Mouse (Mus musculus) cerebellum, postnatal 25 days (tissue): ENCODE measurements around the gene Spns2.

ENCODE experiments used
- DNase-seq, 2 experiments: peaks; one replicate each; pipeline ENCODE4 v3.0.0; 2021; ENCODE audit warnings: mixed read lengths in 2 of 2

The Spns2 gene

DNA sequence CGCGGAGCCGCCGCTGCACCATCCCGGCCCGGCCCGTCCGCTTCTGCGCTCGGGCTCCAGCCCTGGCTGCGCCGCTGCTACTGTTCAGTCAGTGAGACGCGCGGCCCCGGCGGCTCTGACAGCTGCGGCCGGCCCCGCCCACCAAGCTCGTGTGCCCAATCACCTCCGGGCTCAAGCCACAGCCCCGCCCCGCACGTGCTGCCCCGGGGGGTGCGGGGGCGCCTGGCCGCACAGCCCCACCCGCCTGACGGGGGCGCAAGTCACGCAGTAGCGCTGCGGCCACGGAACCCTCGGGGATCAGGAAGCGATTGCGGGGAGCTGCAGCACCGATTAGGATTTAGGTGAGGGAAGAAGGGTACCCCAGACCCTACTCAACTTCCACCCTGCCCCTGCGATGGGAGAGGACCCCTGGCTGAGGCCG lies at the start of gene Spns2:
Gene Spns2, minus strand, starts transcription at position 24 of the 421 bp plus-strand sequence.
- DNase-seq, result peak; percentile 82 to 91

- DNase-seq, result no peak
Observed at GRCm38 (mm10) chr11:72538811-72539210, 49.1 kb upstream of the Spns2 start.

DNA sequence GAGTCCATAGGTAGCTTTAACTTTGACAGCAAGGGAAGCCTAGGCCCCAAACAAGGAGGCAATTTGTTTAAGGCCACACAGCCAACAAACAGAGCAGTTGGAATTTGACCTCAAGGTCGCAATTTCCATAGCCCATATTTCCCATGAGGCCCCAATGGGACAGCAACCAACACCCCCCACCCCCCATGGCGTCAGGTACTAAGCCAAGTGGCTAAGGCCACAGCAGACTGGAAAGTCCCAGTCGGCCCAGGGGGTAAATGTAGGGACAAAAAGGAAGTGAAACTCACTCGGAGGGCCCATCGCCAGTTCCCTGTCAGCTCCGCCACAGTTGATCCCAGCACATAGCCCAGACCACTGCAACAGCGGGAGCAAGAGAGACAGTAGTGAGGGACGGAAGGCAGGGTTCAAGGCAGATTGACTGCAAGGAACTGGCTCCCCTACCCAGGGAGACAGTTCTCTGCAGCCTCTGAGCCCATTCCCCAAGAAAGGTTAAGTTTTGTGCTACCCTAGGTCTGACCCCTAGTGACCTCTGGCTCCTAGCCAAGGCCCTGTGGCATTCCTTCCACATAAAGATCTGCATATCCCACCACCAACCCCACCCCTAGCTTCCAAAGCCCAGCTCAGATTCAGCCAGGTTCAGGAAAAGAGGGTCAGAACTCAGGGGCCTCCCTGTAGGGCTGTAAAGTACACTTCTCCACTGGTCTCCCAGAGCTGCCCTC lies 48.5 kb upstream of the Spns2 start:
- no peak for DNase-seq

DNA sequence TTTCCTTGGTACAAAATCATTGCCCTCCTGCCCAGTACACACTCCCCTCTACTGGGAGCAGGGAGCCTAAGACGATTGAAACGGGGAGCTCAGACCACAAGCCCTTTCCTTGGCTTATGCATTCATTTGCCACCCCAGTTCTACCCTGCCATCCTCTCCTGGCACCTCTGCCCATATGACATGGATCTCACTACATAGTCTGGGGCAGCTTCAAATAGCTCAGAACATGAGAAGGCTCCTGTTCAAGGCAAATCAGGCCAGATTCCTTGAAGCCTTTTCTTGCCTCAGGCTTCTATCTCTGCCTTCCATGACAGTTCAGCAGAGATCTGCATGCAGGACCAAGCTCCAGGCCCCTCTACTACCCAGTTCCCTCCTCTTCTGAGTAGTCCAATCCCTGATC lies 47.8 kb upstream of the Spns2 start:
- DNase-seq, result no peak

GRCm38 (mm10) chr11:72535519-72535918 lies 45.8 kb upstream of the Spns2 start:
- peak in 1 of 2 experiments; percentile 22 for DNase-seq

GRCm38 (mm10) chr11:72532890-72533289 lies 43.2 kb upstream of the Spns2 start:
- DNase-seq, result no peak

DNA sequence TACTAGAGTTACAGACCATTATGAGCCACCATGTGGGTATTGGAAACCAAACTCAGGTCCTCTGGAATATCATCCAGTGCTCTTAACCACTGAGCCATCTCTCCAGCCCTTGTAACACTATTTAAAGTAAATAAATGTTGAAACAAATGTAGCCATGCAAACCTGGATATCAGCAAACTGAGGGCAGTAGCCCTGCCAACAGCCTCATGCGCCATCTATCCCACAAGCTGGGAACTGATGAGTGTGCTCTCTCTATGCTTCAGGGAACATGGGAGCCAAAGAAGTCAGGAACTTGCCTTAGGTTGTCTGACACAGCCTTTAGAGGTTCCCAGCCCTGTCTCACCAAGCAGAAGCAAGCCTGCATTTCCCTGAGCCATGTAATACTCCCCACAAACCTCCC lies 41.9 kb upstream of the Spns2 start:
- DNase-seq, result peak in 1 of 2 experiments; percentile 22

DNA sequence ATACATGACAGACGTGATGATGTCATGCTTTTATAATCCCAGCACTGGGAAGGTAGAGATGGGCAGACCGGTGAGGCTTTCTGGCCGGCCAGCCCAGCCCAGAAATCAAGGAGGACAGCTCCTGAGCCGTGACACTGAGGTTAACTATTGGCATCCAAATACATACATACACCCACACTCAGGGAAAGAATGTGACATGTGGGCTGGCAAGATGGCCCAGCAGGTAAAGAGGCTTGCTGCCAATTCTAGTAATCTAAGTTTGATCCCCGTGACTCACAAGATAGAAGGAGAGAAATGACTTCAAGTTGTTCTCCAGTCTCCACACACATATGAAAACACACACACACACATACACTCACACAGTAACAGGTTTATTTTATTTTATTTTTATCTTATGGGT lies 41.4 kb upstream of the Spns2 start:
- peak in 1 of 2 experiments; percentile 25 for DNase-seq

DNA sequence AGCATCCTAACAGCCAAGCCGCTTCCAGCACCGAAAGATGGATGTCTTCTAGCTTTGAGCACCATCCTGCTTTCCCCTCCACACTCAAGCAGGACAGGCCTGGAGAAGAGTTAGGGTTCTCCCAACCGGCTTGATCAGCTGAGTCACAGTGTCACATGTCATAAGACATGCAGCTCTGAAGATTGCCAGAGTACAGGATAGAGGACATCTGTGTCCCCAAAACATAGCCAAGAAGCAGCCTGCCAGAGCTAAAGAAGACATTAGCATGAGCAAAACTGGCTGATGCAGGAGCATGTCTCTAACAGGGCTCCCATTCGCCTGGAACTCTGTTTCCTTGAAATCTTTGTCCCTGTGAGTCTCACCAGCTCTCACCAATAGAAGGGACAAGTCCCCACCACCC lies 36.5 kb upstream of the Spns2 start:
- no peak for DNase-seq

GRCm38 (mm10) chr11:72523711-72524110 lies 34.0 kb upstream of the Spns2 start:
- DNase-seq, result no peak

DNA sequence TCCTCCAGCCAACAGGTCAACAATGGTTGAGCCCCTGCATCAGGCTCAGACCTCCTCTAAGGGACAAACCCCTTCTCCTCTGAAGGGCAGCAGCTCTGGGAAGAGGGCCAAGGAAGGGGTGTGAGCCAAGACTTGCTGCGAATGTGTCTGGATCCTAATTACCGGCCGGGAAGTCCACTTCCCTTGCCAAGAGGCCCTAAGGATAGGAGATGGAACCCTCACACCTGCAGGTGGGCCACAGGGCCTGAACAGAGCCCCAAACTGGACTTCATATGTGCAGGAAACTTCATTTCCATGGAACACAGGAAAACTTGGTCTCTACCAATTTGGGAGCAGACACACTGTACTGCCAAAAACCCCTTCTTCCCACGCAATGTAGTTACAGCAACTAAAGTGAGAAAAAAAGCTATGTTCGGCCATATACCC lies 32.9 kb upstream of the Spns2 start:
- DNase-seq, result peak; percentile 65 to 74

DNA sequence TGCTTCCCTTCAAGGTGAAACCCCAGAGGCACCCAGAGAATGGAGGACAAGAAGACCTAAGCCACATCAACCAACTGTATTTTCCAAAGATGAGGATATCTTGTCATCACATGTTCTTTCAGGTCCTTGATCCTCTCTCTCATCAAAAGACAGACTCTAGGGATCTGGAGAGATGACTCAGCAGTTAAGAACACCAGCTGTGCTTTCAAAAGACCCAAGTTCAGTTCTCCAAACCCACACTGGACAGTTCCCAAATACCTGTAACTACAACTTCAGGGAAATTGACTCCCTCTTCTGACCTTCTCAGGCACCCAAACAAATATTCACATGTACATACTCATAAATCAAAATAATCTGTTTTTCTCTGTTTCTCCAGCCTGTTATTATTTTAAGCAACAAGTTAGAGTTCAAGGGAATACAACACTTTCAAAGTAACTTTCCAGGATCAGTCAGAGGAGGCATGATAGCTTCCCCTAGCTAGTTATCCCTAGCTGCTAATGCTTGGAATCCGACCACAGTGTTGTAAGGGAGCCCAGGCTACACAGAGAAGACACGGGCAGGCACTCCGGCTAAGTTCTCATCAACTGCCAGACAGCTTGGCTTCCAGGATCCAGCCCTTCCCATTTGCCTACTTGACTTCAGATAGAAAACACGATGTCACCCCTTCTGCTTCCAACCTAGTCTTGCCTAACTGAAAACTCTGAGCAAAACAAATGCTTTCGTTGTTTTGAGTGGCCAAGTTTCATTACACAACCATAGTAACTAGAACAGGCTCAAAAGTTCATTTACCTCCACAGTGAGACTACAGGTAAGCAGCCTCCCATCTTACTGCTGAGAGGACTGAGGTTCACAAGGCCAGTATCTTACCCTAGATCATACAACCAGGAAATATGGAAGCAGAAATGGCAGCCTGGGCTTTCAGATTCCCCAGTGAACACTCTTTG lies 32.2 kb upstream of the Spns2 start:
- DNase-seq, result no peak

DNA sequence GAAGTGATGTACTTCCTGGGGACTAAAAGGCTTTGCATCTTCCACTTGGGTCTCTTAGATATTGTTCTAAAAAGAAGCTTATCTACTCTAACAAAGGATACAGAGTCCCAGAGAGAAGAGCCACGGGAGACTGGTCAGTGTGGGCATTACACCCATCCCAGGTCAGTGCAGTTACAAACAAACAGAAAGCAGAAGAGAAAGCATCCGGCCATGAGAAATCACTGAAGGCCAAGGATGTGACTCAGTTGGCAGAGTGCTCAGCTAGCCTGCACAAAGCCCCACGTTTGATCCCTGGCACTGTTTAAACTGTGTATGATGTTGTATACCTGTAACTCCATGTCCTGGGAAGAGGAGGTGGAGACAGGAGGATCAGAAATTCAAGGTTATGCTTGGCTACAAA lies 30.2 kb upstream of the Spns2 start:
- DNase-seq, result no peak

GRCm38 (mm10) chr11:72519189-72519588 lies 29.5 kb upstream of the Spns2 start:
- DNase-seq, result no peak

GRCm38 (mm10) chr11:72518449-72518848 lies 28.7 kb upstream of the Spns2 start:
- no peak for DNase-seq

GRCm38 (mm10) chr11:72514967-72515366 lies 25.3 kb upstream of the Spns2 start:
- DNase-seq, result no peak

DNA sequence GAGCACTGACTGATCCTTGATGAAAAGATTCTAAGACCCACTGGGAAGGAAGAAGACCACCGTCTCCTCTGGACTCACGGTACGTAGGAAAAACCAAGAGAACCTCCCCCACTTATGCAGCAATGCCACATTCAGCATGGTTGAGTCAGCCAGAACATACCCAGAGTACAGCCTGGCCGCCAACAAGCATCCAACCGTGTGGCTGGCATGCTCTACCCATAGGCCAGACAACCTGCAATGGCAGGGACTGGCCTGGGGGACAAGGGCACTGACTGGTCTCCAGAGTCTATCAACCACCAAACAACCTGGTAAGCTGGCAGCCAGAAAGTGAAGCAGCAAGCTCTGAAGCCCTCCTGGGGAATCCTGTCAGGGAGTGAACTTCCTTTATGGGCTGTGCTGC lies 18.9 kb upstream of the Spns2 start:
- peak; percentile 42 to 51 for DNase-seq

GRCm38 (mm10) chr11:72507651-72508050 lies 17.9 kb upstream of the Spns2 start:
- DNase-seq, result no peak

DNA sequence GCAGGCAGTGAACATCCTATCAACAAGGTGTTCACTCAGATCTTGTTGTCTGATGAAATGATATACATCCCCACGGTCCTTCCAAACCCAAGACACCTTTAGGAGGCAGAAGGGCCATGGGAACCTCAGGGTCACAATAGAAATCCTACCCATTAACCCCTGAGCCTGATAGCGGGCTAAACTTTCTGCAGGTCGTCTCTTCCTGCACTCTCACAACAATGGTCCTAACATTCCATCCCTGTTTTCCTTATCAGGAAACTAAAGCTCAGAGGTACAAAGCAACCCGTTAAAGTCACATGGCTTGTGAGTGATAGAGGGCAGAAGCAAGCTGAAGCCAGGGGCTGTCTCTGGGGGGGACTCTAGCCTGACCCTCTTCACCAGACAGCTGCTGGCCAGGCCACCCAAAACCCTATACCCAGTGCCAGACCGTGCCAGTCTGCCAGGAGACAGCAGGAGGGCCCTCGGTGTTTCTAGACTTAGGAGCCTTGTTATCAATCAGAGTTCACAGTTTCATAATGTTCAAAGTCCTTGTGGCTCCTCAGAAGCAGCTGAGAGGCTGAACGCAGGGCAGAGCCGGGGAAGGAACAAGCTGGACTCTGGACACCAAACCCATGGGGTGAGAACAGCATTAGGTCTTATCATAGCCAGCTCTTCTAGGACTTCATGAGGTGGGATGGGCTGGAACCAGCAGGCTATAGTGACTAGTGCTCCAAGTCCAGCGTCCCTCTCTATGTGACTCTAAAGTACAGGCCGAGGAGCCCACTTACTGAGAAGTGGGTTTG lies 14.5 kb upstream of the Spns2 start:
- DNase-seq, result no peak

DNA sequence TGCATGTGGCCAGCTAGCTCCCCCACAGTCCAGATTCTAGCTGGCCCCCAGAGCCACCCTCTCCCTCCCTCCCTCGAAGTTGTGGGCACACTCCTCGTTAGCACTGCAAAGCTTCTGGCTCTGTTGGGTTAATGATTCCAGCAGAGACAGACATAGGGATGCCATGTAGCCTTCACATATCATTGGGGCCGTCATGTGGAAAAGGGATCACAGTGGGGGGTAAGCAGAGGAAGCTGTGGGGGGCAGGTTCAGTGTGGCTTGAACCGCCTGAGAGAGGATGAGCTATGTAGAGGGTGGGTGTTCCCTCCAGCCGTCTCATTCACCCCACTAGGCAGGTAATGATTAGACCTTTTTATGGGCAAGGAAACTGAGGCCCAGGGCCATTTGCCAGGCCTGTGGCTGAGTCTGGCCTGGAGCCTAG lies 13.8 kb upstream of the Spns2 start:
- DNase-seq, result no peak

GRCm38 (mm10) chr11:72502236-72502635 lies 12.5 kb upstream of the Spns2 start:
- no peak for DNase-seq

- no peak for DNase-seq
Observed at GRCm38 (mm10) chr11:72501426-72502002, 11.8 kb upstream of the Spns2 start.

GRCm38 (mm10) chr11:72500139-72500538 lies 10.4 kb upstream of the Spns2 start:
- DNase-seq, result no peak
